Mouse (Mus musculus) G1E-ER4 (cell line): ENCODE data around the gene Agpat3. TPM values are rescaled to one million over a fixed set of nuclear protein-coding genes. Genes with fewer than 3 reads are reported as not detected.

Source experiments
- GATA1 ChIP-seq: IDR thresholded peaks from one replicate; pipeline ENCODE4 v1.8.0; 2012; ENCODE audit warnings: low read length, inconsistent platforms
- polyA plus RNA-seq: library from polyadenylated mRNA; stranded (reverse); fragments of >175 nt; gene quantifications from 2 replicates; pipeline ENCODE4 v1.2.3, GENCODE M21; 2012

Gene Agpat3
- polyA plus RNA-seq, 1 experiment: 36.2 TPM

- no peak for TF ChIP-seq GATA1
Observed at GRCm38 (mm10) chr10:78316228-78317087, 35.8 kb downstream of the Agpat3 start.

GRCm38 (mm10) chr10:78315145-78315544 lies 37.1 kb downstream of the Agpat3 start:
- no peak for TF ChIP-seq GATA1

- no peak for TF ChIP-seq GATA1
Observed at GRCm38 (mm10) chr10:78311886-78312635, 40.2 kb downstream of the Agpat3 start.

- TF ChIP-seq GATA1: no peak
Observed at GRCm38 (mm10) chr10:78310747-78311267, 41.5 kb downstream of the Agpat3 start.

- no peak for TF ChIP-seq GATA1
Observed at GRCm38 (mm10) chr10:78308617-78309016, 43.7 kb downstream of the Agpat3 start.

GRCm38 (mm10) chr10:78307391-78307790 lies 44.9 kb downstream of the Agpat3 start:
- no peak for TF ChIP-seq GATA1

GRCm38 (mm10) chr10:78306027-78306426 lies 46.3 kb downstream of the Agpat3 start:
- TF ChIP-seq GATA1: no peak

GRCm38 (mm10) chr10:78304996-78305395 lies 47.3 kb downstream of the Agpat3 start:
- TF ChIP-seq GATA1: no peak

GRCm38 (mm10) chr10:78303675-78304074 lies 48.6 kb downstream of the Agpat3 start:
- no peak for TF ChIP-seq GATA1

- no peak for TF ChIP-seq GATA1
Observed at GRCm38 (mm10) chr10:78300061-78300460, 52.2 kb downstream of the Agpat3 start.

- no peak for TF ChIP-seq GATA1
Observed at GRCm38 (mm10) chr10:78298651-78299644, 53.3 kb downstream of the Agpat3 start.

GRCm38 (mm10) chr10:78297576-78298484 lies 54.5 kb downstream of the Agpat3 start:
- no peak for TF ChIP-seq GATA1

GRCm38 (mm10) chr10:78296980-78297379 lies 55.3 kb downstream of the Agpat3 start:
- TF ChIP-seq GATA1: no peak

GRCm38 (mm10) chr10:78296371-78296770 lies 55.9 kb downstream of the Agpat3 start:
- TF ChIP-seq GATA1: no peak
